Mouse (Mus musculus) retina, adult 2 months (tissue): ENCODE data around the gene Slc25a29.
"Not testable (repeated sequence)": the region's sequence is repeated elsewhere in the genome, so short reads cannot be mapped to it uniquely, and the experiment has no call there.

Experiments used
- DNase-seq: peaks from one replicate; pipeline ENCODE4 v3.0.0-alpha.2; 2012; ENCODE audit warnings: low read depth, low spot score

Gene Slc25a29

DNA sequence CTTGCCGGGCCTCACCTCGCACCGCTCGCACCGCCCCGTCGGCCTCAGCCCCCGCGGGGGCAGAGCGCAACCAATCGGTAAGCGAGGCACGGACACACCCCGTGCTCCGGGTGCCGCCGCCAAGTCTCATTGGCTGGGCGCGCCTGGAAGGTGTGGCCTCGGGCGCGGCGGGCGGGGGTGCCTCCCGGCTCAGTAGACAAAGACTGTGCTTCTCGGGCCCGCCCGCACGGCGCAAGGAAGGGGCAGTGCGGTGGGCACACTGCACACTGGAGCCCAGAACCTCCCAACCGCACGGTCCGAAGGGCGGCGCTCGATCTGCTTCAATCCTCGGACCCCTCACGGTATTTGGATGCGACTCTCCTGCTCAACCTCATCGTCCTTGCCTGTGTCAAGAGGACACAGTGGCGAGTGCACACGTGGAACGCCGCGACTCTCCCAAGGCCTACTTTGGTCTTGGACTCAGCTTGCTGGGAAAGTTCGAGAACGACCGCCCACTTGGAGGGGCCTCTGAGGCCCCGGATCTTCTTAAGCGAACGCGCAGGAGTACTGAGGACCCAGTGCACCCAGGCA lies at the start of gene Slc25a29, which contains the start of gene Slc25a47:
TSS of gene Slc25a29 (minus strand) at position 44 of the 570 bp plus-strand sequence.
TSS of gene Slc25a47 (plus strand) at position 207 of the 570 bp plus-strand sequence.
- DNase-seq, result peak; percentile 88

DNA sequence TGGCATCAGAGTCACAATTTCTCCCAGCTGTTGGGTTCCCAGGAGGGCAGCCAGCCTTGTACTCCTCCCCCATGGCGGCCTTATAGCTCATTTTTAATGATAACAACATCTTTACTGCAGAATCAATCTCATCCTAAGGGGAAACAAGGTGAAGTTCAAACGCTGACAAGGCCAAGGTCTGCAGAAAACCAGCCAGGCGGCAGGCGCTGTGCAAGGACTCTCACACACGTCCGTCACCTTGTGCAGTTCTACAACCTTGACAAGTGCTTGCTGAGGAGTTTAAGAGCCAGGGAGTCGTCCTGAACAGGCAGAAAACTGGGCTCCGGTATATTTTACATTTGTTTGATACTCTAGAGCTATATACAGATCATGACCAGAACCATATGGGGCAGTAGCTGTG lies 47.1 kb upstream of the Slc25a29 start:
- DNase-seq, result no peak

DNA sequence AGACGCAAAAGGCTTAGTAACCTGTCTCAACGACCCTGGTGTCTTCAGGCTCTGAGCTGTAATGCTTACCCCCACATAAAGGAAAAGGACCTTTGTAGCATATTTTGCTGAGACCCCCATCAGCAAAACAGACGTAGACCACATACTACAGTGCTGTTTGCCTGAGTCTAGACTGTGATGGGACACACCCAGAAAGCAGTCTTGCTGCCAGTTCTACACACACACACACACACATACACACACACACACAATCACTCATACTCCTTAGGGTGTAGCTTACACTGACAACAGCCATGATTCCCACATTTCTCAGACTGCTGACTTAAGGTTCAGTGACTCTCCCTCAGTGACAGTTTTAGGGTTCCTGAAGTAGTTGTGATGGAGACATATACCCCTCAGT lies 45.5 kb upstream of the Slc25a29 start:
- DNase-seq, result no peak

- DNase-seq, result no peak
Measured at GRCm38 (mm10) chr12:108880606-108881005, 44.9 kb upstream of the Slc25a29 start.

DNA sequence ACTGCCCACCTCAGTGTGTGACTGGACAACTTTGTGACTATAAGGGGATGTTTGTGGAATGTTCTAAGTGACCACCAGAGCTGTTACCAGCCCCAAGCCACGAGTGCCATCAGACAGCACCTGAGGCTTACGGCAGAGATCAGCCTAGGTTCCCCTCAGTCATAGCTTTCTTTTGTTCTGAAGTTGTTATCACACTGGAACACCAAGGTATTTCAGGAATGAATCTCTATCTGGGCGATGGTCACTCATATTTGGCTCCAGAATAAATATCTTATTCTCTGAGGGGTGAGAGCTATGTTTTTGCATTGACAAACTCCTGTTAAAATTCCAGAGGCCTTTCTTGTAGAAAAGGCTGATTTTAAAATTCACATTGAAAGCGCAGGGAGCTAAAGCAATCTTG lies 43.5 kb upstream of the Slc25a29 start:
- no peak for DNase-seq

- no peak for DNase-seq
Measured at GRCm38 (mm10) chr12:108873122-108873521, 37.4 kb upstream of the Slc25a29 start.

DNA sequence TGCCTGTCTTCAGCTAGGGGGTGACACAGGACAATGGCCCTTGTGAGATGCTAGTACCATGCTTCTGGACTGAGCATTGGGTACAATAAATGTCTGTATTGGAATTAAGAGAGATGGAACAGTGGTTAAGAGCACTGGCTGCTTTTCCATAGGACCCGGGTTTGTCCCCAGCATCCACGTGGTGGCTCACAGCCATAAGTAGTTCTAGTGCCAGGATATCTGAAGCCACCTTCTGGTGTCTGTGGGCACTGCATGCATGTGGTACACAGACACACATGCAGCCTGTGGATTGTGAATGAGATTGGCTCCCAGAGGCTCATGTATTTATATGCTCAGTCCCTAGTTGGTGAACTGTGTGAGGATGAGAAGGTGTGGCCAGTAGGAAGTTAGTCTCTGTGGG lies 33.9 kb upstream of the Slc25a29 start:
- no peak for DNase-seq

DNA sequence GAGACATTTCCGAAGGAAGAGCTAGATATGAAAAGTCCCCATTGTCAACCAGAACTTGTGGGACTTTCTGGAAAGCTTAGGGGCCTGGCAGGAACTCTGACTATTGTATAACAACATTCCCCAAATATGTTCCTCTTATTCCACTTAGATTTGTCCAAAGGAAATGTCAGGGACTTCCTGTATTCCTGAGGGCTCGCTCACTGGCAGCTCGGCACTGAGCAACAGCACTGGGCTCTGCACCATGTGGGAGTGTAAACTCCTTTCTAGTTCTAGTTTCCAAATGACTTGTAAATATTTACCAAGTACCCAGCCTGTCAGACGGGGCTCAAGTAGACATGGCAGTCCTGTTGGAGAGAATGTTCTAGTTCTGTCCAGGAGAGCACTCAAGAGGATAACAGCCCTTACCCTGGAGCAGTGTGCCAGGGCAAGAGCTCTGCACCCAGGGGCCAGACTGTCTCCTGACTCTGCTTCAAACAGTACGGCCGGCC lies 29.4 kb upstream of the Slc25a29 start:
- DNase-seq, result no peak

- DNase-seq, result no peak
Measured at GRCm38 (mm10) chr12:108858486-108858885, 22.8 kb upstream of the Slc25a29 start.

- DNase-seq, result no peak
Measured at GRCm38 (mm10) chr12:108857589-108858184, 22.0 kb upstream of the Slc25a29 start.

GRCm38 (mm10) chr12:108857109-108857508 lies 21.4 kb upstream of the Slc25a29 start:
- DNase-seq, result no peak

- no peak for DNase-seq
Measured at GRCm38 (mm10) chr12:108856186-108856585, 20.5 kb upstream of the Slc25a29 start.

DNA sequence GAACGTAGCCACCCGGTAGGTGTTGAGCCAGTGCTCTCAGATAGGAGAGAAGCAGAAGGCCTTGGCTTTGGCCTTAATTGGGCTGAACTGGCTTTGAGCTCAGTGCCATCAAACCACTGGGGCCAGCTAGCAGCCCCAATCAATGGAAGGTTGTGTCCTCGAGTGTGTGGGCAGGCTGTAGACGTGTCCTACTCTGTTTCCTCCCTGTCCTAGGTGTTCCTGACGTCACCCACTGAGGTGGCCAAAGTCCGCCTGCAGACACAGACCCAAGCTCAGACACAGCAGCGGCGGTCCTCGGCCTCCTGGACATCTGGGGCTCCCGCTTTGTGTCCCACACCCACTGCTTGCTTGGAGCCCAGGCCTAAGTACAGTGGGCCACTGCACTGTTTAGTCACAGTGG lies 19.4 kb upstream of the Slc25a29 start:
- no peak for DNase-seq

- no peak for DNase-seq
Measured at GRCm38 (mm10) chr12:108852822-108853221, 17.1 kb upstream of the Slc25a29 start.

- DNase-seq, result no peak
Measured at GRCm38 (mm10) chr12:108850886-108851285, 15.2 kb upstream of the Slc25a29 start.

DNA sequence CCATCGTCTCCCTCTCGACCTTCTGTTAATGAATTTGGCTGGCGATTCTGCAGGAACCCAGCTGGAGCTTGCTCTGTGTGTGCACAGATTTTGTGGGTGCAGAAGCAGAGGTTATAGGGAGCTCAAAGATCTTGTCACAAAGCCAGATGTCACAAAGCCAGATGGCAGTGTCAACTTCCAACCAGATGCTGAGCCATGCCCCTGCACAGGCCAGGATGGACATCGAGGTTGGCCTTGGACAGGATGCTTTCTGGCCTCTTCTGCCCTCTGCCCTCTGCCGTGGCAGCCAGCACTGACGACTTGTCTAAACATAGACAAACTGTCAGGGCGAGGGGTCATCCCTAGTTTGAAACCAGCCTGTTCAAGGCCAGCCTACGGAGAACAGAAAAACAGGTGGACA lies 14.4 kb upstream of the Slc25a29 start:
- DNase-seq, result peak; percentile 22

DNA sequence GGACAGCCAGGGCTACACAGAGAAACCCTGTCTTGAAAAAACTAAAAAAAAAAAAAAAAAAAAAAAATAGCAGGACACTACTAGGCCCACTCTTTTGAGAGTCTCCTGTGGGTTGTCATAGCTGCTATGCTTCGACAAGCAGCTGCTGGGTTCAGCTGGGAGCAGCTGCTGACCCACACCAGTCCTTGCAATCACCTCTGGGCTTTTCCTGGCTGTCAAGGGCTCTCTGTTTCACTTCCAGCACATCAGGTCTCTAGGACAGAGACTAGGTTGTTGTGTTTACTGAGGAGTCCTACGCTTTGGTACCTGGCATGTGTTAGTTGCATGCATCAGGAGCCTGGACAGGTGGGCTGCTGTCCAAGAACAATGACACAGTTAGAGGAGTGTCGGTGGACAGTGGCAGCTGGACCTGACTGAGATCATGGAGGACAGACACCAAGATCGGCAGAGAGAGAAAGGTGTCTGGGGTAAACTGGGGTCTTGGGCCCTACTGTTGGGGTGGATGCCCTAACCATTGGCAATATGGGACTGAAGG lies 13.9 kb upstream of the Slc25a29 start:
- no peak for DNase-seq

- not testable (repeated sequence) for DNase-seq
Measured at GRCm38 (mm10) chr12:108848033-108848432, 12.3 kb upstream of the Slc25a29 start.

- no peak for DNase-seq
Measured at GRCm38 (mm10) chr12:108842663-108843062, 7.0 kb upstream of the Slc25a29 start.

GRCm38 (mm10) chr12:108841181-108841580 lies 5.5 kb upstream of the Slc25a29 start:
- no peak for DNase-seq

GRCm38 (mm10) chr12:108836722-108837121 lies 1.0 kb upstream of the Slc25a29 start:
- DNase-seq, result no peak

GRCm38 (mm10) chr12:108835208-108835839 lies 359 bp downstream of the Slc25a29 start:
- DNase-seq, result no peak

DNA sequence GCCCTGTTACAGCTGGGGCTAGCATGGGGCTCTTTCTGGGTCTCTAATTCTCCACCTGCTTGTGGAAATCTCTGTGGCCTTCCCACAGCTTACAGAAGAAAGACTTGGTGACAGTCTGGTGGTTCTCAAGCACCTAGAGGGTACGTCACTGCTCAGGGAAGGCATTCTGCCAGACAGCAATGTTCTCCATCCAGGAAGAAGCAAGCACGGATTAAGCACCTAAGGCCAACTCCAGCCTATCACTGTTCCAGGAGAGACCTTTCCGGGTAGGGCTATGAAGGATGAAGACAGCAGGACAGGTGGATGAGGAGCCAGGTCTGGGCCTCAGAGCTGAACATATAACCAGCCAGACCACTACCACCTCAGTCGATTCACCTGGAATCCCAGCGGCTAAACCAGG lies 897 bp downstream of the Slc25a29 start:
- DNase-seq, result no peak
